Mouse (Mus musculus) kidney, embryonic 14.5 days (tissue): Measurements from ENCODE around the gene Spata31d1a. TPM values are rescaled to one million over a fixed set of nuclear protein-coding genes. Genes with fewer than 3 reads are reported as not detected.

Experiments
- ATAC-seq: fragments of 200-750 bp; cut with Nextera tagmentation; 2 replicates; pipeline ENCODE4 v1.8.0; 2017; ENCODE audit warnings: moderate number of reproducible peaks, mild to moderate bottlenecking, moderate TSS enrichment, moderate library complexity; ENCODE audit not compliant: low FRiP score, low TSS enrichment
- H3K27ac ChIP-seq: fragments of 300-500 bp; sonication (generic); 2 replicates; pipeline ENCODE4 v1.5.1; 2014; ENCODE audit warnings: low read depth, mild to moderate bottlenecking, low read length, moderate library complexity, mixed read lengths
- H3K27me3 ChIP-seq: fragments of 300-500 bp; sonication (generic); 2 replicates; pipeline ENCODE4 v1.6.1; 2014; ENCODE audit warnings: mild to moderate bottlenecking, low read length; ENCODE audit not compliant: control insufficient read depth, insufficient read depth
- H3K36me3 ChIP-seq: fragments of 300-500 bp; sonication (generic); 2 replicates; pipeline ENCODE4 v1.6.1; 2014; ENCODE audit warnings: low read length, mixed read lengths; ENCODE audit not compliant: control insufficient read depth, insufficient read depth
- H3K4me1 ChIP-seq: fragments of 300-500 bp; sonication (generic); 2 replicates; pipeline ENCODE4 v1.6.1; 2014; ENCODE audit warnings: low read length, mixed read lengths; ENCODE audit not compliant: control insufficient read depth, insufficient read depth
- H3K4me2 ChIP-seq: fragments of 300-500 bp; sonication (generic); replicated peaks from 2 replicates; pipeline ENCODE4 v1.6.1; 2014; ENCODE audit warnings: low read depth, mild to moderate bottlenecking, low read length
- H3K4me3 ChIP-seq: fragments of 300-500 bp; sonication (generic); 2 replicates; pipeline ENCODE4 v1.5.1; 2014; ENCODE audit warnings: mild to moderate bottlenecking, low read length
- H3K9ac ChIP-seq: fragments of 300-500 bp; sonication (generic); 2 replicates; pipeline ENCODE4 v1.6.1; 2014; ENCODE audit warnings: low read depth, mild to moderate bottlenecking, low read length, moderate library complexity
- H3K9me3 ChIP-seq: fragments of 300-500 bp; sonication (generic); 2 replicates; pipeline ENCODE4 v1.6.1; 2016; ENCODE audit warnings: low read length; ENCODE audit not compliant: control insufficient read depth
- WGBS: fragments of 180-500 bp; shearing (Covaris S2); extraction: QIAGEN DNeasy Blood & Tissue Kit; methylation state at CpG from one replicate; pipeline ENCODE4 v1.1.7; 2014; 5-methylcytosine and 5-hydroxymethylcytosine counted together
- polyA plus RNA-seq: library from polyadenylated mRNA; unstranded; fragments of >200 nt; fragmentation: Nextera tagmentation; extraction: Ambion mirVana; gene quantifications from 2 replicates; pipeline ENCODE4 v1.2.1, GENCODE M21; 2014

Spata31d1a gene
- polyA plus RNA-seq, 1 experiment from 2014 or later, result 0.43 TPM

- Histone ChIP-seq H3K27ac (no peak overlapping the region), H3K4me2 (no peak overlapping the region), H3K4me3 (no peak overlapping the region), H3K27me3 (no peaks in the 10 kb centered on the region), H3K9me3 (no peaks in the 10 kb centered on the region), H3K36me3 (no peaks in the 10 kb centered on the region), H3K9ac (no peak overlapping the region), H3K4me1 (peaks cover 4% of the 10 kb centered on the region; the same call in 1 of the 2 replicates)
- peak; percentile 30; the same call in 1 of the 2 replicates for ATAC-seq
- 50% methylated on average over 11 of the region's 11 CpGs for WGBS
Observed at GRCm38 (mm10) chr13:59668501-59669093, 41.5 kb downstream of the Spata31d1a start.

GRCm38 (mm10) chr13:59667763-59668162, 42.4 kb downstream of the Spata31d1a start:
- H3K9ac ChIP-seq, result no peak overlapping the region
- H3K9me3 ChIP-seq, result no peaks in the 10 kb centered on the region
- no peak overlapping the region for H3K27ac ChIP-seq
- no peak overlapping the region for H3K4me2 ChIP-seq
- no peak overlapping the region for H3K4me3 ChIP-seq
- WGBS, result 92% methylated on average over 5 of the region's 5 CpGs
- no peaks in the 10 kb centered on the region for H3K4me1 ChIP-seq
- no peaks in the 10 kb centered on the region for H3K36me3 ChIP-seq
- no peaks in the 10 kb centered on the region for H3K27me3 ChIP-seq
- no peak for ATAC-seq

DNA sequence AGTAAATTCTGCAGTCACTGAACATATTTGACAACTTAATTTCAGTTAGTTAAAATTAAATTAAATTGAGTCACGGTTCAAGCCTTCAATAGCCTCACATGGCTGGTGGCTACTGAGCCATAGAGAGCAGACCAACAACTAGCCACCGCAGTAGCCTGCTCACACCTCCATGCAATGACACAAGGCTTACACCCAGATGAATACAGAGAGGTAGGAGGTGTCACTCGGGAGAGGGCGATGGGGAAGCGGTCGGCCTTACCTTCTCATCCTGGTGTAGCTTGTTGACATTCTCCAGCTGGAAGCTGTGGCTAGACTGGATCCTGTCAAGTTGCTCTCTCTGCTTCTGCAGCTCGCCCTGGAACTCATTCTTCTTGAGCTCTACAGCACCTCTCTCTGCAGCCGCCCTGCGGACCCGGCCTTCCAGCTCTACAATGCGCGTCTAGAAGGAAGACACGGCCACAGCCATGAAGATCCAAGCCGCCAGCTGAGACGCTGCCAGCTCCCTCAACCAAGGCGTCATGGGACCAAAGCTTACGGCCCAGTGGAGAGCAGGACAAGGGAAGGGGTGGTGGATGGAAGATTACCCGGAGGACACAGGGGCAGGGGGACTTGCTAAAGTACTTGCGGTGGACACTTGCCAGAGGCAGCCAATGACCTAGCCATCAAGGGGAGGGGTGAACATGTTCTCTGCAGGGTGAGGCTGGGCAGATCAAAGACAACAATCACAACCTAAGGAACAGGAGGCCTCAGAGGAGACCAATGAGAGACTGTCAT, 46.0 kb downstream of the Spata31d1a start:
- Histone ChIP-seq H3K36me3 (peaks cover 8% of the 10 kb centered on the region; the same call in 1 of the 2 replicates), H3K9me3 (no peaks in the 10 kb centered on the region), H3K27ac (no peak overlapping the region), H3K4me3 (no peak overlapping the region), H3K27me3 (no peaks in the 10 kb centered on the region), H3K4me2 (no peak overlapping the region), H3K9ac (no peak overlapping the region), H3K4me1 (no peaks in the 10 kb centered on the region)
- 80% methylated on average over 19 of the region's 19 CpGs for WGBS
- no peak for ATAC-seq

DNA sequence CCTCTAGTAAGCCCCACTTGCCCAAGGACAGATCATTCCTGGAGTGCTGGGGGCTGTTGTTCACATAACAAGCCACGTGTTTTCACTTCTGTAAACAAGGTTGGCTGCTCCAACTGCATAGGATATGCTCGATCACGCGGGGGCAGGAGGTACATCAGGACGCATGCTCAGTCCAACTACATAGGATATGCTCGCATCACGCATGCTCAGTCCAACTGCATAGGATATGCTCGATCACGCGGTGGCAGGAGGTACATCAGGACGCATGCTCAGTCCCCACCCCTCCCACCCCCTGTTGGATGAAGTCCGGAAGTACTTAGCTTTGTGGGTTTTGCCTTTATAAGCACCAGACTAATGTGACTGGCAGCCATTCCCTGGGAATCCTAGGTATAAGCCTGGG, 48.2 kb downstream of the Spata31d1a start:
- WGBS, result 96% methylated on average over 12 of the region's 12 CpGs
- Histone ChIP-seq H3K36me3 (peaks cover 8% of the 10 kb centered on the region; the same call in 1 of the 2 replicates), H3K27me3 (no peaks in the 10 kb centered on the region), H3K4me1 (no peaks in the 10 kb centered on the region), H3K9ac (no peak overlapping the region), H3K4me3 (no peak overlapping the region), H3K9me3 (no peaks in the 10 kb centered on the region), H3K4me2 (no peak overlapping the region), H3K27ac (no peak overlapping the region)
- ATAC-seq, result no peak

- Histone ChIP-seq H3K9me3 (no peaks in the 10 kb centered on the region), H3K4me3 (no peak overlapping the region), H3K4me1 (0 out of 2 replicates have a peak, but pooled peaks cover 2% of the 10 kb centered on the region), H3K27me3 (no peaks in the 10 kb centered on the region), H3K4me2 (no peak overlapping the region), H3K27ac (no peak overlapping the region), H3K9ac (no peak overlapping the region), H3K36me3 (peaks cover 8% of the 10 kb centered on the region; the same call in 1 of the 2 replicates)
- WGBS, result 88% methylated on average over 8 of the region's 8 CpGs
- ATAC-seq, result no peak
Observed at GRCm38 (mm10) chr13:59661387-59661786, 48.7 kb downstream of the Spata31d1a start.

DNA sequence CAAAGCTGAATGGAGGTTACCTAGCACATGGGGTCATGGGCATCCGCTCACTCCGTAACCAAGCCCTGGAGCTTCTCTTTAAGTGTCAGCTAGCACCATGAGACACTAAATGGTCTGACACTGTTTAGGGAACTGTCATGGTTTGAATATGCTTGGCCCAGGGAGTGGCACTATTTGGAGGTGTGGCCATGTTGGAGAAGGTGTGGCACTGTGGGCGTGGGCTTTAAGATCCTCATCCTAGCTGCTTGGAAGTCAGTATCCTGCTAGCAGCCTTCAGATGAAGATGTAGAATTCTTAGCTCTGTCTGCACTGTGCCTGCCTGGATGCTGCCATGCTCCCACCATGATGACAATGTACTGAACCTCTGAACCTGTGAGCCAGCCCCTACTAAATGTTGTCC, 49.8 kb downstream of the Spata31d1a start:
- Histone ChIP-seq H3K9me3 (no peaks in the 10 kb centered on the region), H3K27ac (no peak overlapping the region), H3K27me3 (no peaks in the 10 kb centered on the region), H3K9ac (no peak overlapping the region), H3K4me1 (0 out of 2 replicates have a peak, but pooled peaks cover 2% of the 10 kb centered on the region), H3K36me3 (peaks cover 8% of the 10 kb centered on the region; the same call in 1 of the 2 replicates), H3K4me2 (no peak overlapping the region), H3K4me3 (no peak overlapping the region)
- 96% methylated on average over 3 of the region's 3 CpGs for WGBS
- ATAC-seq, result no peak

GRCm38 (mm10) chr13:59657781-59658180, 52.3 kb downstream of the Spata31d1a start:
- Histone ChIP-seq H3K9me3 (no peaks in the 10 kb centered on the region), H3K4me1 (peaks cover 9% of the 10 kb centered on the region), H3K36me3 (peaks cover 8% of the 10 kb centered on the region; the same call in 1 of the 2 replicates), H3K27me3 (no peaks in the 10 kb centered on the region), H3K4me2 (no peak overlapping the region), H3K9ac (no peak overlapping the region), H3K27ac (no peak overlapping the region), H3K4me3 (no peak overlapping the region)
- 84% methylated on average over 5 of the region's 5 CpGs for whole genome bisulfite sequencing
- no peak for ATAC-seq

- peaks cover 3% of the 10 kb centered on the region; the same call in 1 of the 2 replicates for H3K36me3 ChIP-seq
- 64% methylated on average over 4 of the region's 4 CpGs for WGBS
- H3K27me3 ChIP-seq, result no peaks in the 10 kb centered on the region
- no peak for ATAC-seq
- H3K4me1 ChIP-seq, result peaks cover 12% of the 10 kb centered on the region
- H3K27ac ChIP-seq, result no peak overlapping the region
- H3K9me3 ChIP-seq, result no peaks in the 10 kb centered on the region
- H3K9ac ChIP-seq, result no peak overlapping the region
- no peak overlapping the region for H3K4me2 ChIP-seq
- no peak overlapping the region for H3K4me3 ChIP-seq
Observed at GRCm38 (mm10) chr13:59656975-59657388, 53.1 kb downstream of the Spata31d1a start.

- WGBS, result 63% methylated on average over 10 of the region's 10 CpGs
- no peak for ATAC-seq
- Histone ChIP-seq H3K4me1 (peaks cover 12% of the 10 kb centered on the region), H3K4me2 (no peak overlapping the region), H3K4me3 (no peak overlapping the region), H3K27me3 (no peaks in the 10 kb centered on the region), H3K36me3 (0 out of 2 replicates have a peak, but pooled peaks cover 1% of the 10 kb centered on the region), H3K9me3 (no peaks in the 10 kb centered on the region), H3K27ac (no peak overlapping the region), H3K9ac (no peak overlapping the region)
Observed at GRCm38 (mm10) chr13:59656316-59656832, 53.8 kb downstream of the Spata31d1a start.
